Mouse (Mus musculus) heart, adult 2 months (tissue): ENCODE data around the gene Vgll3. TPM values are rescaled to one million over a fixed set of nuclear protein-coding genes. Genes with fewer than 3 reads are reported as not detected.

Experiments
- DNase-seq, 2 experiments: peaks; one replicate each; pipeline ENCODE4 v3.0.0; 2021
- H3K27ac ChIP-seq: fragments of 200-600 bp; 2 replicates; pipeline ENCODE4 v1.8.1; 2022
- H3K27me3 ChIP-seq: fragments of 200-500 bp; 2 replicates; pipeline ENCODE4 v1.6.1; 2012; ENCODE audit warnings: mild to moderate bottlenecking, low read length, inconsistent platforms, mixed read lengths; ENCODE audit not compliant: control insufficient read depth, insufficient read depth
- H3K36me3 ChIP-seq: fragments of 200-500 bp; 2 replicates; pipeline ENCODE4 v1.6.1; 2012; ENCODE audit warnings: low read length, inconsistent platforms; ENCODE audit not compliant: control insufficient read depth, insufficient read depth
- H3K4me1 ChIP-seq: fragments of 200-500 bp; 2 replicates; pipeline ENCODE4 v1.6.1; 2011; ENCODE audit warnings: low read length; ENCODE audit not compliant: control insufficient read depth, insufficient read depth
- H3K4me3 ChIP-seq: fragments of 200-600 bp; 2 replicates; pipeline ENCODE4 v1.8.1; 2022
- H3K79me2 ChIP-seq: fragments of 200-500 bp; replicated peaks from 2 replicates; pipeline ENCODE4 v1.6.1; 2012; ENCODE audit warnings: mild to moderate bottlenecking, inconsistent platforms, low read length, moderate library complexity, mixed read lengths; ENCODE audit not compliant: control insufficient read depth, insufficient read depth
- H3K9ac ChIP-seq: fragments of 200-500 bp; 2 replicates; pipeline ENCODE4 v1.6.1; 2012; ENCODE audit warnings: low read depth, mild to moderate bottlenecking, control low read depth, inconsistent platforms, low read length, mixed read lengths
- CTCF ChIP-seq: fragments of 200-600 bp; IDR thresholded peaks from 2 replicates; pipeline ENCODE4 v1.8.1; 2022; ENCODE audit warnings: antibody characterized with exemption, mild to moderate bottlenecking, moderate library complexity
- EP300 ChIP-seq: fragments of 200-500 bp; IDR thresholded peaks from 2 replicates; pipeline ENCODE4 v1.6.1; 2011; ENCODE audit warnings: low read depth, low read length, control low read depth; ENCODE audit not compliant: insufficient read depth
- POLR2A ChIP-seq: fragments of 200-500 bp; IDR thresholded peaks from 2 replicates; pipeline ENCODE4 v1.6.1; 2011; ENCODE audit warnings: mild to moderate bottlenecking, low read depth, low read length, control low read depth; ENCODE audit not compliant: insufficient read depth
- WGBS: fragments of 180-500 bp; shearing (Covaris S2); methylation state at CpG from one replicate; pipeline ENCODE4 v1.1.7; 2018; 5-methylcytosine and 5-hydroxymethylcytosine counted together
- intact Hi-C: fragments of 180-260 bp; cut with DNase I; formaldehyde crosslinking; loops from one replicate; pipeline ENCODE4 v1.15.1; 2025
- polyA plus RNA-seq: library from polyadenylated mRNA; depleted of rRNA; stranded (reverse); fragments of >200 nt; gene quantifications from 2 replicates; pipeline ENCODE4 v1.2.3, GENCODE M21; 2012
- total RNA-seq, 2 experiments: library from RNA; stranded (reverse); gene quantifications; 2 replicates each; pipeline ENCODE4 v1.2.3; 2021

Gene Vgll3
- total and polyA plus RNA-seq, 3 experiments, result 2.1 to 4.4 (median 2.5) TPM

GRCm38 (mm10) chr16:65868933-65869332 is 53.9 kb downstream of the Vgll3 start:
- 75% methylated on average over 2 of the region's 2 CpGs for WGBS
- no peak for DNase-seq
- intact Hi-C loops, result no loop called here
- Histone ChIP-seq H3K27ac (no peak overlapping the region), H3K4me1 (no peaks in the 10 kb centered on the region), H3K4me3 (no peak overlapping the region), H3K9ac (no peak overlapping the region), H3K79me2 (no peaks in the 10 kb centered on the region), H3K36me3 (no peaks in the 10 kb centered on the region), H3K27me3 (no peaks in the 10 kb centered on the region)
- TF ChIP-seq EP300 (no peak), CTCF (no peak), POLR2A (no peak)

- H3K27ac ChIP-seq, result no peak overlapping the region
- 72% methylated on average over 4 of the region's 4 CpGs for WGBS
- H3K9ac ChIP-seq, result no peak overlapping the region
- H3K27me3 ChIP-seq, result no peaks in the 10 kb centered on the region
- no peak overlapping the region for H3K4me3 ChIP-seq
- intact Hi-C loops, result no loop called here
- H3K4me1 ChIP-seq, result no peaks in the 10 kb centered on the region
- no peaks in the 10 kb centered on the region for H3K36me3 ChIP-seq
- no peak for DNase-seq
- TF ChIP-seq POLR2A, result no peak
- TF ChIP-seq CTCF, result no peak
- no peak for TF ChIP-seq EP300
- H3K79me2 ChIP-seq, result no peaks in the 10 kb centered on the region
Observed at GRCm38 (mm10) chr16:65888940-65889339, 73.9 kb downstream of the Vgll3 start.
